Comparison of ENCODE assay signal across 9 mouse cellular contexts in the genomic region with DNA sequence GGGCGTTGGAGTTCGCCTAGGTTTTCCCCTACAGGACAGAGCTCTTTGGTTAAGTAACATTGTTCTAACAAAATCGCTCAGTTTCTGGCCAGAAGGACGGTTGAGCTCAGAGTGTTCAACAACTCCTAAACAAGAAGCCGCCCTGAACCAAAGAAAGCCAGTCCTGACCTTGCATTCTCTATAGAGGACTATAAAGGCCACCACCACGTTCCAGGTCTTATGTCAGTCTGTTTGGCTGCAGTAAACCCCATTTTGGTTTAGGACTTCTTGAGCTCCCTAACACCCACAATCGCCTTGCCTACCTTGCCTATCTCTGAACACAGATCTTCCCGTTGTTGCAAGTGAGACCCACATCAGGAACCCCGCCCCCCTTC. TPM values are rescaled to one million over a fixed set of nuclear protein-coding genes. Genes with fewer than 3 reads are reported as not detected.
DNase-seq lines count a peak whose midpoint lies in the region; ATAC-seq and TF ChIP-seq lines count a peak whose summit lies in the region.
"Had no signal": no experiment of that assay in that cellular context is flagged by ENCODE, and none has a peak within 500 bp of the region (broad histone marks: within the 10 kb centered on the region; RNA-seq: fewer than 3 reads in every experiment).

No protein-coding gene starts in this region.

- no peak overlapping the region for H3K27ac ChIP-seq in heart, embryonic 15.5 days
- no peak overlapping the region for H3K27ac ChIP-seq in hindbrain, embryonic 12.5 days
- no peak overlapping the region for H3K27ac ChIP-seq in midbrain, embryonic 11.5 days (ENCODE audit: low read depth, low read length)
- no peak overlapping the region for H3K27ac ChIP-seq in thymus, adult 2 months (ENCODE audit: control insufficient read depth, insufficient read depth, low read length)

- DNase-seq in heart, postnatal 25 days (ENCODE audit: low spot score), result no peak
- DNase-seq in ZHBTc4 (ENCODE audit: low read depth, low spot score), result peak; percentile 18
- peak; percentile 94 for DNase-seq in midbrain, embryonic 11.5 days (ENCODE audit: low spot score, missing footprints)
- no peak for DNase-seq in adrenal gland, postnatal 4 days (ENCODE audit: low spot score in 2 of 2)
- no peak for DNase-seq in yolk sac, embryonic 10.5 days (ENCODE audit: low spot score)
- DNase-seq in thymus, adult 2 months, result no peak

- ATAC-seq in heart, embryonic 15.5 days (replicated peaks; ENCODE audit: insufficient number of reproducible peaks, insufficient read depth, low FRiP score, low read depth), result no peak
- peak; percentile 17; the same call in 1 of the 2 replicates for ATAC-seq in hindbrain, embryonic 12.5 days (ENCODE audit: low FRiP score)
- peak; percentile 49; the same call in 1 of the 2 replicates for ATAC-seq in midbrain, embryonic 11.5 days (ENCODE audit: low FRiP score)
- ATAC-seq: CD4-positive, CD25-positive, alpha-beta regulatory T cell, adult 4 months had no signal

- H3K4me3 ChIP-seq in heart, embryonic 15.5 days, result peak overlapping the region; percentile 55
- H3K4me3 ChIP-seq in hindbrain, embryonic 12.5 days, result peak overlapping the region; percentile 47
- peak overlapping the region; percentile 41 for H3K4me3 ChIP-seq in midbrain, embryonic 11.5 days (ENCODE audit: low read depth, low read length)
- H3K4me3 ChIP-seq in thymus, adult 2 months (ENCODE audit: control insufficient read depth, insufficient read depth, low read length), result no peak overlapping the region

- H3K36me3 ChIP-seq in heart, embryonic 15.5 days, result no peaks in the 10 kb centered on the region
- H3K36me3 ChIP-seq in hindbrain, embryonic 12.5 days, result no peaks in the 10 kb centered on the region
- H3K36me3 ChIP-seq in midbrain, embryonic 11.5 days (ENCODE audit: control insufficient read depth, insufficient read depth, low read length), result no peaks in the 10 kb centered on the region
- no peaks in the 10 kb centered on the region for H3K36me3 ChIP-seq in thymus, adult 2 months (ENCODE audit: control insufficient read depth, insufficient read depth, low read length)

- intact Hi-C loops in heart, postnatal 25 days (cut with DNase I), result no loop called here

- no peak for TF ChIP-seq CTCF in thymus, adult 2 months (IDR thresholded peaks at IDR 0.05; ENCODE audit: borderline replicate concordance, control insufficient read depth, extremely low read depth, insufficient read depth, low read length, poor library complexity)

- H3K4me1 ChIP-seq in heart, embryonic 15.5 days (replicated peaks), result peaks cover 9% of the 10 kb centered on the region
- H3K4me1 ChIP-seq in hindbrain, embryonic 12.5 days, result peaks cover 9% of the 10 kb centered on the region
- H3K4me1 ChIP-seq in midbrain, embryonic 11.5 days (ENCODE audit: control insufficient read depth, insufficient read depth, low read length), result no peaks in the 10 kb centered on the region; the same call in 1 of the 2 replicates
- H3K4me1 ChIP-seq in thymus, adult 2 months (replicated peaks; ENCODE audit: control insufficient read depth, insufficient read depth, low read length), result 0 out of 2 replicates have a peak, but pooled peaks cover 3% of the 10 kb centered on the region

- H3K9ac ChIP-seq in heart, embryonic 15.5 days, result no peak overlapping the region
- H3K9ac ChIP-seq in hindbrain, embryonic 12.5 days, result peak overlapping the region; percentile 58; the same call in 1 of the 2 replicates
- no peak overlapping the region; the same call in 1 of the 2 replicates for H3K9ac ChIP-seq in midbrain, embryonic 11.5 days (ENCODE audit: low read length)

- WGBS in heart, embryonic 15.5 days, result 16% methylated on average over 9 of the region's 9 CpGs
- 17% methylated on average over 9 of the region's 9 CpGs for WGBS in hindbrain, embryonic 12.5 days
- WGBS in midbrain, embryonic 11.5 days, result 14% methylated on average over 9 of the region's 9 CpGs
- WGBS in thymus, adult 2 months, result 19% methylated on average over 9 of the region's 9 CpGs

- peaks cover 5% of the 10 kb centered on the region; the same call in 1 of the 2 replicates for H3K27me3 ChIP-seq in heart, embryonic 15.5 days
- H3K27me3 ChIP-seq in hindbrain, embryonic 12.5 days, result peaks cover 22% of the 10 kb centered on the region
- no peaks in the 10 kb centered on the region; the same call in 1 of the 2 replicates for H3K27me3 ChIP-seq in midbrain, embryonic 11.5 days (ENCODE audit: control insufficient read depth, insufficient read depth, low read length)
- H3K27me3 ChIP-seq in thymus, adult 2 months (ENCODE audit: control insufficient read depth, insufficient read depth, low read length), result peaks cover 3% of the 10 kb centered on the region; the same call in 1 of the 2 replicates

- peak overlapping the region; percentile 97 for H3K4me2 ChIP-seq in heart, embryonic 15.5 days
- H3K4me2 ChIP-seq in hindbrain, embryonic 12.5 days (replicated peaks), result peak overlapping the region; percentile 93
- peak overlapping the region; percentile 88 for H3K4me2 ChIP-seq in midbrain, embryonic 11.5 days

- no peaks in the 10 kb centered on the region for H3K9me3 ChIP-seq in heart, embryonic 15.5 days (replicated peaks)
- H3K9me3 ChIP-seq in hindbrain, embryonic 12.5 days (replicated peaks), result no peaks in the 10 kb centered on the region
- H3K9me3 ChIP-seq in midbrain, embryonic 11.5 days (ENCODE audit: control insufficient read depth, low read length), result no peaks in the 10 kb centered on the region; the same call in 1 of the 2 replicates

- TF ChIP-seq POLR2A in thymus, adult 2 months (IDR thresholded peaks at IDR 0.05; ENCODE audit: control insufficient read depth, extremely low read depth, insufficient read depth, low read length, poor library complexity), result no peak

RNA-seq across cellular contexts. Expression of a gene that starts 0.3 kb away (rescaled TPM):
- polyA plus RNA-seq in heart, embryonic 15.5 days (2015; fragmentation: Nextera tagmentation; extraction: Ambion mirVana), result 0.11 and 0.13 TPM in 2 replicates
- under 1 TPM in 1 of 2 experiments, not detected in 1; 0.14 TPM for total RNA-seq in heart, postnatal 25 days (2021)
- 0.13 and 0.25 TPM in 2 replicates for polyA plus RNA-seq in hindbrain, embryonic 12.5 days (2016; fragmentation: Nextera tagmentation; extraction: Ambion mirVana)
- 0.07 and 0.14 TPM in 2 replicates for polyA plus RNA-seq in midbrain, embryonic 11.5 days (2014; fragmentation: Nextera tagmentation; extraction: Ambion mirVana)
- under 1 TPM in 1 of 2 experiments, not detected in 1; 0.14 TPM for total RNA-seq in adrenal gland, postnatal 4 days (2021)
- not detected in 2 replicates for polyA plus RNA-seq in thymus, adult 2 months (2012; rRNA removed)
- polyA plus RNA-seq: CD4-positive, CD25-positive, alpha-beta regulatory T cell, adult 4 months had no signal

Comparison
In these comparisons a context has a peak if more than half of its experiments do, and no peak if none do; other contexts are left out.
1. DNase-seq: peak in ZHBTc4 (single experiment) and midbrain, embryonic 11.5 days (single experiment); none in heart, postnatal 25 days (single experiment), adrenal gland, postnatal 4 days (0 of 2), yolk sac, embryonic 10.5 days (single experiment) and thymus, adult 2 months (single experiment).
2. Peak in every context shown above with its lines, with median percentiles within 50 percentile points of each other: H3K4me2 ChIP-seq.